Mouse (Mus musculus) forebrain, embryonic 14.5 days (tissue): ENCODE data around the gene Mlec. TPM values are rescaled to one million over a fixed set of nuclear protein-coding genes. Genes with fewer than 3 reads are reported as not detected.

Experiments
- ATAC-seq: fragments of 200-750 bp; cut with Nextera tagmentation; 2 replicates; pipeline ENCODE4 v1.8.0; 2017; ENCODE audit warnings: mild to moderate bottlenecking, moderate library complexity
- DNase-seq: peaks from one replicate; pipeline ENCODE4 v3.0.0-alpha.2; 2015; ENCODE audit warnings: low spot score
- H3K27ac ChIP-seq: fragments of 300-500 bp; sonication (generic); 2 replicates; pipeline ENCODE4 v1.5.1; 2014; ENCODE audit warnings: low read depth, mild to moderate bottlenecking, control low read depth, low read length, moderate library complexity
- H3K27me3 ChIP-seq: fragments of 300-500 bp; sonication (generic); replicated peaks from 2 replicates; pipeline ENCODE4 v1.6.1; 2014; ENCODE audit warnings: low read length, control low read depth, mixed read lengths; ENCODE audit not compliant: control insufficient read depth, insufficient read depth
- H3K36me3 ChIP-seq: fragments of 300-500 bp; sonication (generic); 2 replicates; pipeline ENCODE4 v1.6.1; 2014; ENCODE audit warnings: low read length, control low read depth; ENCODE audit not compliant: control insufficient read depth, insufficient read depth
- H3K4me1 ChIP-seq: fragments of 300-500 bp; sonication (generic); 2 replicates; pipeline ENCODE4 v1.6.1; 2014; ENCODE audit warnings: antibody characterized with exemption, low read length, control low read depth; ENCODE audit not compliant: control insufficient read depth, insufficient read depth
- H3K4me2 ChIP-seq: fragments of 300-500 bp; sonication (generic); 2 replicates; pipeline ENCODE4 v1.6.1; 2014; ENCODE audit warnings: mild to moderate bottlenecking, control low read depth, low read length
- H3K4me3 ChIP-seq: fragments of 300-500 bp; sonication (generic); 2 replicates; pipeline ENCODE4 v1.5.1; 2014; ENCODE audit warnings: low read depth, low read length, control low read depth
- H3K9ac ChIP-seq: fragments of 300-500 bp; sonication (generic); 2 replicates; pipeline ENCODE4 v1.6.1; 2014; ENCODE audit warnings: mild to moderate bottlenecking, low read length, control low read depth, moderate library complexity
- H3K9me3 ChIP-seq: fragments of 300-500 bp; sonication (generic); replicated peaks from 2 replicates; pipeline ENCODE4 v1.6.1; 2016; ENCODE audit warnings: low read length, control low read depth, mixed read lengths; ENCODE audit not compliant: control insufficient read depth
- WGBS: fragments of 180-500 bp; shearing (Covaris S2); extraction: QIAGEN DNeasy Blood & Tissue Kit; methylation state at CpG from one replicate; pipeline ENCODE4 v1.1.7; 2014; 5-methylcytosine and 5-hydroxymethylcytosine counted together
- polyA plus RNA-seq: library from polyadenylated mRNA; unstranded; fragments of >200 nt; fragmentation: Nextera tagmentation; extraction: Ambion mirVana; gene quantifications from 2 replicates; pipeline ENCODE4 v1.2.1, GENCODE M21; 2014

Mlec gene
- polyA plus RNA-seq, 1 experiment from 2014 or later: 11.4 TPM

DNA sequence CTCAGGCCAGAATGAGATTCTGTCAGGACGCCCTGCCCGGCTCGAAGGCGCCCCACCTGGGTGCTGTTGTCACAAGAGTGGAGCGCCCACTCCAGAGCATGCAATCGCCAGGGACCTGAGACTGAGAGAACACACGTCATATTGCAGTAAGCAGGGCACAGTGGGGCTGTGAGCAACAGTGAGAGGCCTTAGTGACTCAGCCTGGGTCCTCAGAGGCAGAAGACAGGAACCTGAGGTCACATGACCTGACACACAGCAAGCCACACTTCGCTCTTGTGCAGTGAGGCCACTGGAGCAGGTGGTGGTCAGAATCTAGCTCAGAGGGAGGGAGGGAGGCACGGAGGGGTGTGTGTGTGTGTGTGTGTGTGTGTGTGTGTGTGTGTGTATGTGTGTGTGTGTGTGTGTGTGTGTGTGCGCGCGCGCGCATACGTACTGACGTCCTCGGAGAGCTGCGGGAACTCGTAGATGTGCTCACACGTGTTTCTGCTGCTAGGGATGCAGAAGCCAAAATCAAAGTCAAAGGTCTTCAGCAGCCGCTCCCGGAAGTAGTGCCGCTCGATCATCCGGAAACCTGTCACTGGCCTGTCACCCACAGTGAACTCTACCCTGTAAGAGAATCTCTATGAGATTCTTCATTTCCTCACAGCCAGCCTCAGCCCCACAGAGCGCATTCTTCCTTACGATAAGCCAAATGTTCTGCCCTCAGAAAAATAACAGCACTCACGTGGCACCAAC lies 31.2 kb downstream of the Mlec start:
- ATAC-seq (no peak), DNase-seq (no peak)
- WGBS: 93% methylated on average over 28 of the region's 28 CpGs
- H3K36me3 ChIP-seq: peaks cover 65% of the 10 kb centered on the region
- H3K27ac ChIP-seq: no peak overlapping the region
- no peaks in the 10 kb centered on the region for H3K9me3 ChIP-seq
- H3K27me3 ChIP-seq: no peaks in the 10 kb centered on the region
- H3K4me3 ChIP-seq: no peak overlapping the region
- H3K4me1 ChIP-seq: no peaks in the 10 kb centered on the region
- H3K4me2 ChIP-seq: no peak overlapping the region
- H3K9ac ChIP-seq: no peak overlapping the region

DNA sequence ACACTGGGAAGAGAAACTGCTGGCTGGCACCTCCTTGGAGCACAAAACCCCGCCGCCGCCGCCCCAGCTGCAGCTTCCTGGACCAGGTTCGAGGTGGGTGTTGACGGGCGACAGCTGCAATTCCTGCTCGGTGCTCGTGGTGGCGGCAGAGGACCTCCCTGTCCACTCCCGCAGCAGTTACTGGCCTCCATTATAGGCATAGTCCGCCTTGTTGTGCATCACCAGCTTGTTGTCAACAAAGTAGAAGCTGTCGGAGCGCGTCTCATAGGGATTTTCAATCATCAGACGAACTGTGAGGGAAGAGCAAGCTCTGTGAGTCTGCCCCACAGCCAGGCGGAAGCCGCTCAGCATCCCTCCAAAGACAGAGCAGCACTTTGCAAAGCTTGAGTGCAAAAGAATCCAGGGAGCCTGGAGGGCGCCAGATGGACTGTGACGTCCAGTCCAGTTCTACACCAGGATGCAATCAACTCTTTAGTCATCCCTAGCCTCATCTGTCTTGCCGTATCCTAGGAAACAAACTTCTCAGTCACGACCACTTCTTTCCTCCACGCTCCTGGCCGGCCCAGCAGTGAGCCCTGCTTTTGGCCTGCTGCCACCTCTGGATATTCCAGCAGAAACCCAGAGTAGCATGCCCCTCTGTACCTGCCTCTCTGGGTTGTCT lies 32.6 kb downstream of the Mlec start:
- Histone ChIP-seq H3K4me3 (no peak overlapping the region), H3K27me3 (no peaks in the 10 kb centered on the region), H3K9me3 (no peaks in the 10 kb centered on the region), H3K27ac (peak overlapping the region; percentile 29), H3K36me3 (peaks cover 64% of the 10 kb centered on the region), H3K9ac (no peak overlapping the region), H3K4me2 (no peak overlapping the region), H3K4me1 (no peaks in the 10 kb centered on the region)
- whole genome bisulfite sequencing: 22% methylated on average over 24 of the region's 24 CpGs
- DNase-seq (peak; percentile 88), ATAC-seq (peak; percentile 82)

DNA sequence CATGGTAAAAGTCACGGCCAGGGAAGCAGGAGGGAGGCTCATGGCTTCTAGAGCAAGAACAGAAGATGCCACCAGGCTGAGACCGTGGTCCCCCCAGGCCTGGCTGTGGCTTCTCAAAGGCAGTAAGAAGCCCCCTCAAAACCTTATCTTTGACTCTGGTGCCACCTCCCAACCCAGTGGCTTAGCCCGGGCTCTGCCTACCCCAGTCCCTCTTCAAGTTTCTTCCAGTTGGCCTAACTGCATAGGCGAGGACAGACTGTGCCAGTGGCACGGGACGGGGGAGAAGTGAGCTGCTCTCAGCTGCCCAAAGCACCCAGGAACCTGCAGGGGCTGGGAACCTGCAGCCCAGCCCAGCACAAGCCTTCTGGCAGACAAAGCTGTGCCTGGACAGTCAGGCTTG lies 33.3 kb downstream of the Mlec start:
- H3K9ac ChIP-seq: no peak overlapping the region
- H3K27me3 ChIP-seq: no peaks in the 10 kb centered on the region
- over 99% methylated on average over 6 of the region's 6 CpGs for WGBS
- no peaks in the 10 kb centered on the region for H3K4me1 ChIP-seq
- no peak overlapping the region for H3K4me2 ChIP-seq
- ATAC-seq (no peak), DNase-seq (no peak)
- H3K9me3 ChIP-seq: no peaks in the 10 kb centered on the region
- H3K27ac ChIP-seq: no peak overlapping the region
- no peak overlapping the region for H3K4me3 ChIP-seq
- peaks cover 58% of the 10 kb centered on the region for H3K36me3 ChIP-seq

DNA sequence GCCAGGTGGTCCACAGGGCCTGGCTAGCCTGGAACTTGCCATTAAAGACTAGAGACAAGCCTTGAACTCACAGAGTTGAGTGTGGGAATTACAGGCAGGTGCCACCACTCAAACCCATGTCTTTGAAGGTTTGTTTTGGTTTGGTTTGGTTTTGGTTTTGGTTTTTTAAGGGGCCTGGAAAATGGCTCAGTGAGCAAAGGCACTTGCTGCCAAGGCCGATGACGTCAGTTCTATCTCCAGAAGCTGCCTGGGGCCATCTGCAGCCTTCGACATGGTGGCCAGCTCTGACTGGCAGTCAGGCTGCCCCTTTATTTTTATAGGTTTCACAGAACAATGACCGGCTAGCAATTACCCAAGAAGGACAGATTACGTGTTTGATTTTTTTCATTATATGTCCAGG lies 37.0 kb downstream of the Mlec start:
- DNase-seq (peak; percentile 59), ATAC-seq (no peak)
- WGBS: 61% methylated on average over 5 of the region's 5 CpGs
- H3K4me2 ChIP-seq: no peak overlapping the region
- H3K36me3 ChIP-seq: peaks cover 24% of the 10 kb centered on the region
- no peaks in the 10 kb centered on the region for H3K27me3 ChIP-seq
- H3K9ac ChIP-seq: no peak overlapping the region
- no peaks in the 10 kb centered on the region for H3K9me3 ChIP-seq
- H3K4me1 ChIP-seq: no peaks in the 10 kb centered on the region
- no peak overlapping the region for H3K4me3 ChIP-seq
- H3K27ac ChIP-seq: no peak overlapping the region

DNA sequence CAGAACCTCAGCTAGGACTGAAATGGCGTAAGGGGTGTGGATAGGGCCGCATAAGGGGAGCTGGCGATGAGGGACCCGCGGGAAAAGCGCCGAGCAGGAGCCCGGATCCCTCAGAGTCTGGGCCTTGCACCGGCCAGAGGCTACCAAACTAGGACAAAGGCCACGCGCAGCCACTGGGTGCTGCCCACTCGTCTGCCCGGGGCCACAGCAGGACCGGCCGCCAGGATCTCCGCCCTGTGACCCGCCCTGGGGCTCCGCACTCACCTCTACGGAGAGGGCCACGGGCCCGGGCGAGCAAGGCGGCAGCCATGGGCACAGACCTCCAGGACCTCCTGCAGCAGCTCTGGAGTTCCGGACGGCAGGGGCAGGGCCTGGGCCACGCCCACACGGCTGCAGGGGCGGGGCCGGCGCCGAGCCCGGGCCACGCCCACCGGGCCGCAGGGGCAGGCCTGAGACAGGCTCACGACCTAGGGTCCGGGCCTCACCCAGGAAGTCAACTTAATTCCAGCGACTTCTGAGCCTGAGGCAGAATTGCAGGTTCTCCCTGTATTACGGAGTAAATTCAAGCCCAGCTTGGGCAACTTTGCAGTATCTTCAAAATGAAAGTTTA lies 38.9 kb downstream of the Mlec start, which contains the start of gene Acads:
Gene Acads, minus strand, starts transcription at position 386 of the 610 bp plus-strand sequence.
- H3K9me3 ChIP-seq: no peaks in the 10 kb centered on the region
- peaks cover 11% of the 10 kb centered on the region for H3K36me3 ChIP-seq
- H3K4me2 ChIP-seq: peak within 1 kb of the TSS; percentile 62
- H3K4me3 ChIP-seq: peak within 1 kb of the TSS; percentile 51
- peak within 1 kb of the TSS; percentile 75 for H3K9ac ChIP-seq
- WGBS: 1% methylated on average over 39 of the region's 39 CpGs
- no peaks in the 10 kb centered on the region for H3K27me3 ChIP-seq
- DNase-seq (peak; percentile 64), ATAC-seq (peak; percentile 89)
- H3K4me1 ChIP-seq: no peaks in the 10 kb centered on the region
- peak within 1 kb of the TSS; percentile 10; the same call in 1 of the 2 replicates for H3K27ac ChIP-seq

DNA sequence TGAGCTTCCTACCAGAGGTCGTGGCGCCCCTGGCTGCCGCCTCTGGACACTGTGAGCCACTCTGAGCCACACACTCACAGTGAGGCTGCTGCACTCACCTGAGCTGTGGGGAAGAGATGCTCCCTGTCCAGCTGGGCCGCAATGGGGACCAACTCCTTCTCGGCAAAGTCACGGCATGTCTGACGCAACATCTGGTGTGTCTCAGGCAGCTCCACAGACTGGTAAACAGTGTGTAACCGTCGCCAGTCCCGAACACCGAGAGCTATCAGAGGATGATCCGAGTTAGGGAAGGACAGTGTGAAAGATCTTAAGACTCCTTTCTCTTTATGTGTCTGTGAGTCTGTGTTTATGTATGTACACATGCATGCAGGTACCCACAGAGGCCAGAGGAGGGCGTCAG lies 40.5 kb downstream of the Mlec start:
- no peak overlapping the region for H3K4me3 ChIP-seq
- ATAC-seq: no peak
- no peak overlapping the region for H3K27ac ChIP-seq
- H3K36me3 ChIP-seq: peaks cover 8% of the 10 kb centered on the region; the same call in 1 of the 2 replicates
- H3K4me1 ChIP-seq: no peaks in the 10 kb centered on the region
- no peak for DNase-seq
- no peak overlapping the region for H3K4me2 ChIP-seq
- H3K9ac ChIP-seq: no peak overlapping the region
- 93% methylated on average over 13 of the region's 13 CpGs for WGBS
- no peaks in the 10 kb centered on the region for H3K9me3 ChIP-seq
- H3K27me3 ChIP-seq: no peaks in the 10 kb centered on the region

DNA sequence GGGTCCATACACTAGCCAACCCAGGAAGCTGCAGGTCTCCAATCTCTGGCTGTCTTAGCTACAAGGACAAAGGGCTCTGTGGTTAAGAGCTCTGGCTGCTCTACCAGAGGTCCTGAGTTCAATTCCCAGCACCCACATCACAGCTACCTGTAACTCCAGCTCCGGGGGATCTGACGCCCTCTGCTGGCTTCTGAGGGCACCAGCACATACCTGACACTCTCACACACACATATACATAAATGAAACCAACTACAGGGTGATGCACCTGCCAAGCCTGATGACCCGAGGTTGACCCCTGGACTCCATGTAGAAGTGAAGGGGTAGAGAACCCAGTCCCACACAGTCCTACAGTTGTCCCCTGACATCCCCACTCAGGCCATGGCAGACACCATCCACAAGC lies 41.6 kb downstream of the Mlec start:
- no peaks in the 10 kb centered on the region for H3K4me1 ChIP-seq
- H3K9me3 ChIP-seq: no peaks in the 10 kb centered on the region
- no peaks in the 10 kb centered on the region for H3K27me3 ChIP-seq
- no peak overlapping the region for H3K4me3 ChIP-seq
- peaks cover 10% of the 10 kb centered on the region; the same call in 1 of the 2 replicates for H3K36me3 ChIP-seq
- H3K27ac ChIP-seq: no peak overlapping the region
- H3K9ac ChIP-seq: no peak overlapping the region
- DNase-seq: no peak
- no peak for ATAC-seq
- WGBS: 95% methylated on average over 3 of the region's 3 CpGs
- no peak overlapping the region for H3K4me2 ChIP-seq

DNA sequence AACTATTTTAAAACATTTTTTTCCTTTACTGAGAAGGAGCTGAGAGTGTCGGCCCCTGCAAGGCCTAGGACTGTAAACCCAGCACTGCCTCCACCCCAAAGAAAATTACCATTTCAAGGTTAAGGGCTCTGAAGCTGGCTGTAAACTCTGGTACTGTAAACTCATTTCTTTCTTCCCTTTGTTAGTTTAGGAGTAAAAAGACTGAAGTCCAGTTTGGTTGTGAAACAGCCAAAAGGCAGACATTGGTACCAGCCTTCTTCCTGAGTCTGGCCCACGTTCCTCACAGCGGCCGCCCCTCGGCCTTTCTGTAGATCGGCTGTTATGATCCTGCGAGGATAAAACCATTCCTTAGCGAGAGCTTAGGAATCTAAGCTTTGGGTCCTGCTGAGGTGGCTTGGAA lies 43.5 kb downstream of the Mlec start:
- no peak overlapping the region for H3K4me3 ChIP-seq
- no peaks in the 10 kb centered on the region for H3K9me3 ChIP-seq
- WGBS: 92% methylated on average over 8 of the region's 8 CpGs
- H3K27ac ChIP-seq: no peak overlapping the region
- no peak overlapping the region for H3K4me2 ChIP-seq
- ATAC-seq: no peak
- DNase-seq: no peak
- no peaks in the 10 kb centered on the region for H3K4me1 ChIP-seq
- no peak overlapping the region for H3K9ac ChIP-seq
- peaks cover 10% of the 10 kb centered on the region; the same call in 1 of the 2 replicates for H3K36me3 ChIP-seq
- H3K27me3 ChIP-seq: no peaks in the 10 kb centered on the region

DNA sequence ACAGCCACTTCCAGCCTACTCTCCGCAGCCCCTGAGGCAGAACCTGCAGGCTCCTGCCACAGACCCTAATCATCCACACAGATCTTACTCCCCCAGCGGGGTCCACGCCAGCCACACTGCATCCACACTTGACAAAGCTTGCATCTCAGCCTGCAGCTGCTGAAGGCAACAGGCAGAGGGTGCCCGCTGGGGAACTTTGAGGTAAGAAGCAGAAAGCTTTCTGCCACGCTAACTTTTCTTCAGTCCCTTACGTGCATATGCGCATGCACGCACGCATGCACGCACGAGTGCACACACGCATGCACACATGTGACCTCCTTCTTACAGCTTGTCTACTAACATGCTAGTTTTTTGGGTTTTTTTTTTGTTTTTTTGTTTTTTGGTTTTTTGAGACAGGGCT lies 44.7 kb downstream of the Mlec start:
- H3K4me1 ChIP-seq: no peaks in the 10 kb centered on the region
- no peak overlapping the region for H3K27ac ChIP-seq
- H3K4me3 ChIP-seq: no peak overlapping the region
- ATAC-seq: no peak
- no peak overlapping the region for H3K4me2 ChIP-seq
- DNase-seq: no peak
- no peaks in the 10 kb centered on the region for H3K27me3 ChIP-seq
- H3K9me3 ChIP-seq: no peaks in the 10 kb centered on the region
- H3K9ac ChIP-seq: no peak overlapping the region
- peaks cover 10% of the 10 kb centered on the region; the same call in 1 of the 2 replicates for H3K36me3 ChIP-seq
- 96% methylated on average over 12 of the region's 12 CpGs for WGBS
